Mouse (Mus musculus): ENCODE results near the gene Dusp2. TPM values are rescaled to one million over a fixed set of nuclear protein-coding genes. Genes with fewer than 3 reads are reported as not detected.

Gene Dusp2
- total and polyA plus RNA-seq, 2 experiments from 2014 or later: 10.8 to 23.0 TPM

DNA sequence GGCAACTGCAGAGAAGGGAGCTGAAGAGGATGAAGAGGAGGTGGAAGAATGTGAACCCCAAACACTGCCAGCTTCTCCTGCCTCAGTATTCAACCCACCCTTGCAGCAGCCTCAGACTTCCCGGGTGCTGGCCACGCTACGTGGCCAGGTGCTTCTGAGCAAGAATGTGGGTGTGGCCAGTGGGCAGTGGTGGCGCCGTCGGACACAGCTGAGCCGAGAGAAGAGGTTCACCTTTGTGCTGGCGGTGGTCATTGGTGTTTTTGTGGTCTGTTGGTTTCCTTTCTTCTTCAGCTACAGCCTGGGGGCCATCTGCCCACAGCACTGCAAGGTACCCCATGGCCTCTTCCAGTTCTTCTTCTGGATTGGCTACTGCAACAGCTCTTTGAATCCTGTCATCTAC, 28.5 kb downstream of the Dusp2 start:
- no peak overlapping the region for H3K4me3 ChIP-seq (ENCODE audit: low read depth, low read length)
- 20% methylated on average over 8 of the region's 8 CpGs for WGBS
- H3K4me1 ChIP-seq (ENCODE audit: insufficient read depth, low read length): peaks cover 8% of the 10 kb centered on the region; the same call in 1 of the 2 replicates

GRCm38 (mm10) chr2:127367126-127367820, 31.3 kb downstream of the Dusp2 start:
- no peaks in the 10 kb centered on the region for H3K9me3 ChIP-seq (ENCODE audit: low read length)
- 75% methylated on average over 10 of the region's 10 CpGs for WGBS
- no peak overlapping the region for H3K9ac ChIP-seq (replicated peaks; ENCODE audit: low read length, poor library complexity, severe bottlenecking)
- H3K4me3 ChIP-seq (ENCODE audit: low read depth, low read length): no peak overlapping the region
- no peak for TF ChIP-seq CTCF (IDR thresholded peaks at IDR 0.05)
- H3K36me3 ChIP-seq (ENCODE audit: insufficient read depth, low read length): no peaks in the 10 kb centered on the region
- DNase-seq (ENCODE audit: low spot score) (no peak), ATAC-seq (ENCODE audit: low FRiP score) (no peak)
- no peak overlapping the region for H3K27ac ChIP-seq (ENCODE audit: low read depth, low read length)
- H3K4me1 ChIP-seq (ENCODE audit: insufficient read depth, low read length): peaks cover 8% of the 10 kb centered on the region; the same call in 1 of the 2 replicates
- peaks cover 33% of the 10 kb centered on the region for H3K27me3 ChIP-seq (ENCODE audit: insufficient read depth, low read length)
- H3K4me2 ChIP-seq (ENCODE audit: low read depth, low read length, poor library complexity, severe bottlenecking): no peak overlapping the region

More for the DNA sequence above, 28.5 kb downstream of the Dusp2 start:
- Histone ChIP-seq H3K9ac (replicated peaks; ENCODE audit: low read length, poor library complexity, severe bottlenecking) (no peak overlapping the region), H3K9me3 (ENCODE audit: low read length) (no peaks in the 10 kb centered on the region), H3K27ac (ENCODE audit: low read depth, low read length) (no peak overlapping the region), H3K36me3 (ENCODE audit: insufficient read depth, low read length) (no peaks in the 10 kb centered on the region), H3K4me2 (ENCODE audit: low read depth, low read length, poor library complexity, severe bottlenecking) (no peak overlapping the region), H3K27me3 (ENCODE audit: insufficient read depth, low read length) (peaks cover 57% of the 10 kb centered on the region)
- TF ChIP-seq CTCF (IDR thresholded peaks at IDR 0.05): no peak
- DNase-seq (ENCODE audit: low spot score): no peak
- ATAC-seq (ENCODE audit: low FRiP score): no peak

DNA sequence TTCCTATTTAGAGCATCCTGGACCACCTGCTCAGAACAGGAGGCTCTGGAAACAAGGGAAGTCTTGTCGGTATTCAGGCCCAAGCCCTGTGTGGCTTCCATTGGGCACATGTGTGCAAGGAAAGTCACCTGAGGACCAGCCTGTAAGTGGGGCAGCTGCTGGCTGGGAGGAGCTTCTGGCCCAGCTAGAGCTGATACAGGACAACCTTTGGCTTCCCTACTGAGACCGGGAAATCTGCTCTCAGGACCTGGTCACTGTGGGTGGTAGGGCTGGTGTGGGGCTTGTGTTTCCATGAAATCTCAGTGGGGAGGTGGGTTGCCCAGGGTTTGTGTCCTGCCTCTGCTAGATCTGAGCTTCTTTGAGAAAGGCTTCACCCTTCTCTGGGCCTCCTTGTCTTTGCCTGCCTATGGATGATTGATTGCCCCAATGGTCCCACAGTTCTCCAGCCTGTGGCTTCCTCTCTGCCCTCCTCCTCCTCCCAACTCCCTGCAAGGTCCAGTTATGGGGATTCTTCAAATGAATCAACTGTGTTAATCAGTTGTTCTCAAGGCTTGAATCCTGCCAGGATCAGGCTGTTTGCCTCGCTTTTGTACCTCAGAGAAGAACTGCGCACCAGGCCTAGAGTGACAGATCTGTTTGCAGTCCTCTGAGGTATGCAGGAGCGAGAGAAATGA, 33.9 kb downstream of the Dusp2 start:
- no peaks in the 10 kb centered on the region for H3K4me1 ChIP-seq (ENCODE audit: insufficient read depth, low read length)
- no peak overlapping the region for H3K4me2 ChIP-seq (ENCODE audit: low read depth, low read length, poor library complexity, severe bottlenecking)
- H3K36me3 ChIP-seq (ENCODE audit: insufficient read depth, low read length): no peaks in the 10 kb centered on the region
- no peak overlapping the region for H3K27ac ChIP-seq (ENCODE audit: low read depth, low read length)
- TF ChIP-seq CTCF (IDR thresholded peaks at IDR 0.05): no peak
- WGBS: 74% methylated on average over 5 of the region's 5 CpGs
- H3K9ac ChIP-seq (replicated peaks; ENCODE audit: low read length, poor library complexity, severe bottlenecking): no peak overlapping the region
- DNase-seq (ENCODE audit: low spot score): no peak
- no peak overlapping the region for H3K4me3 ChIP-seq (ENCODE audit: low read depth, low read length)
- ATAC-seq (ENCODE audit: low FRiP score): no peak
- no peaks in the 10 kb centered on the region for H3K9me3 ChIP-seq (ENCODE audit: low read length)
- H3K27me3 ChIP-seq (ENCODE audit: insufficient read depth, low read length): peaks cover 11% of the 10 kb centered on the region

GRCm38 (mm10) chr2:127370561-127371483, 34.9 kb downstream of the Dusp2 start:
- peaks cover 9% of the 10 kb centered on the region; the same call in 1 of the 2 replicates for H3K27me3 ChIP-seq (ENCODE audit: insufficient read depth, low read length)
- H3K4me1 ChIP-seq (ENCODE audit: insufficient read depth, low read length): no peaks in the 10 kb centered on the region
- no peak overlapping the region for H3K4me3 ChIP-seq (ENCODE audit: low read depth, low read length)
- 52% methylated on average over 8 of the region's 9 CpGs for WGBS
- no peak for ATAC-seq (ENCODE audit: low FRiP score)
- no peak for DNase-seq (ENCODE audit: low spot score)
- H3K27ac ChIP-seq (ENCODE audit: low read depth, low read length): no peak overlapping the region
- no peak overlapping the region for H3K4me2 ChIP-seq (ENCODE audit: low read depth, low read length, poor library complexity, severe bottlenecking)
- H3K9ac ChIP-seq (replicated peaks; ENCODE audit: low read length, poor library complexity, severe bottlenecking): no peak overlapping the region
- no peaks in the 10 kb centered on the region for H3K9me3 ChIP-seq (ENCODE audit: low read length)
- TF ChIP-seq CTCF (IDR thresholded peaks at IDR 0.05): no peak
- no peaks in the 10 kb centered on the region for H3K36me3 ChIP-seq (ENCODE audit: insufficient read depth, low read length)

DNA sequence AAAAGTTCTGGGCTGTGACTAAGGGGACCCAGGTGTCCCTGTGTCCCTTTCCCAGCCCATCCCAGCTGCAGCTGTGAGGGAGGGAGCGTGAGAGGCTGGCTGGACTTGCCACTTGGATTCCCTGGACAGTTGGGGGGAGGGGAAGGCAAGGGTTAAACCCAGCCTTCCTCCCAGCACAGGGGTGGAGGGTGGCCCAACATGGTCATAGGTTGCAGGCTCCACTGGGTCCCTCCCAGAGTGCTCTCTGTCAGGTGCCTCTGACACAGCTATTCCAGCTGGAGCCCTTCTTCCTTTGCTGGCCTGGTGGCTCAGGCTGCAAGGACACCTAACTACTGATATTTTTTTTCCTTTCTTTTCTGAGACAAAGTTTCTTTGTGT, 35.5 kb downstream of the Dusp2 start:
- no peak overlapping the region for H3K9ac ChIP-seq (replicated peaks; ENCODE audit: low read length, poor library complexity, severe bottlenecking)
- WGBS: 67% methylated on average over 1 of the region's 1 CpGs
- no peak for TF ChIP-seq CTCF (IDR thresholded peaks at IDR 0.05)
- ATAC-seq (ENCODE audit: low FRiP score): no peak
- no peaks in the 10 kb centered on the region for H3K4me1 ChIP-seq (ENCODE audit: insufficient read depth, low read length)
- H3K4me3 ChIP-seq (ENCODE audit: low read depth, low read length): no peak overlapping the region
- H3K36me3 ChIP-seq (ENCODE audit: insufficient read depth, low read length): no peaks in the 10 kb centered on the region
- H3K4me2 ChIP-seq (ENCODE audit: low read depth, low read length, poor library complexity, severe bottlenecking): no peak overlapping the region
- DNase-seq (ENCODE audit: low spot score): no peak
- H3K27me3 ChIP-seq (ENCODE audit: insufficient read depth, low read length): peaks cover 6% of the 10 kb centered on the region; the same call in 1 of the 2 replicates
- no peaks in the 10 kb centered on the region for H3K9me3 ChIP-seq (ENCODE audit: low read length)
- H3K27ac ChIP-seq (ENCODE audit: low read depth, low read length): no peak overlapping the region

Measured in midbrain, postnatal 0 days (tissue).